Mouse (Mus musculus) bone marrow, adult 2 months (tissue): Measurements from ENCODE around the gene Snrpd3.

Experiments used
- CTCF ChIP-seq: fragments of 200-500 bp; IDR thresholded peaks from 2 replicates; pipeline ENCODE4 v1.5.1; 2011; ENCODE audit warnings: low read length, control low read depth; ENCODE audit not compliant: control insufficient read depth, insufficient read depth
- POLR2A ChIP-seq: fragments of 200-500 bp; IDR thresholded peaks from 2 replicates; pipeline ENCODE4 v1.6.1; 2011; ENCODE audit warnings: low read depth, mild to moderate bottlenecking, control low read depth, low read length, borderline replicate concordance; ENCODE audit not compliant: control insufficient read depth

DNA sequence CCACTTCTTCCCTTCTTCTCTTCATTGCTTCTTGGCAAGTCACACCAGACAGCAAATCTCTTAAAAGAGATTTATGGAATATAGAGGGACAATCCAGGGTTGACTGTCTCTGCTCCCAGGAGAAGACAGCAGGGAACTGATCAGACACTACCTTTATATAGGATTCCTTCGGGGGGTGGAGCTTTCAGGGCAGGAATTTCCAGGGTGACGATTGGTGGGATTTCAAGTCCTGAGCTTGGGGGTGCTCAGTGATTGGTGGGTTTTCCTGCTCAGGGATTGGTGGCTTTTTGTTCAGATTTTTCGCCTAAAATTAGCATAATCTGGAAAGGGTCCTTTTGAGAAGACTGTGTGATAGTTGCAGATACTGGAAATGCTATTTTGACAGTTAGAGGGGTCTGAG lies 30.2 kb upstream of the Snrpd3 start:
- TF ChIP-seq CTCF (no peak), POLR2A (no peak)
